Mouse (Mus musculus) liver, embryonic 16.5 days (tissue): Measurements from ENCODE around the gene H2-Ab1. TPM values are rescaled to one million over a fixed set of nuclear protein-coding genes. Genes with fewer than 3 reads are reported as not detected.
"Not testable (repeated sequence)": the region's sequence is repeated elsewhere in the genome, so short reads cannot be mapped to it uniquely, and the experiment has no call there.

Experiments used
- ATAC-seq: fragments of 200-750 bp; cut with Nextera tagmentation; 2 replicates; pipeline ENCODE4 v1.8.0; 2017; ENCODE audit warnings: low read depth, mild to moderate bottlenecking, moderate number of reproducible peaks, moderate library complexity
- H3K27ac ChIP-seq: fragments of 300-500 bp; sonication (generic); 2 replicates; pipeline ENCODE4 v1.5.1; 2014; ENCODE audit warnings: mild to moderate bottlenecking, low read length
- H3K27me3 ChIP-seq: fragments of 300-500 bp; sonication (generic); 2 replicates; pipeline ENCODE4 v1.6.1; 2014; ENCODE audit warnings: low read depth, low read length, mixed read lengths; ENCODE audit not compliant: control insufficient read depth, insufficient read depth
- H3K36me3 ChIP-seq: fragments of 300-500 bp; sonication (generic); 2 replicates; pipeline ENCODE4 v1.6.1; 2014; ENCODE audit warnings: mild to moderate bottlenecking; ENCODE audit not compliant: control insufficient read depth, insufficient read depth
- H3K4me1 ChIP-seq: fragments of 300-500 bp; sonication (generic); 2 replicates; pipeline ENCODE4 v1.6.1; 2014; ENCODE audit warnings: low read depth, low read length, mixed read lengths; ENCODE audit not compliant: control insufficient read depth
- H3K4me2 ChIP-seq: fragments of 300-500 bp; sonication (generic); 2 replicates; pipeline ENCODE4 v1.6.1; 2014; ENCODE audit warnings: low read depth, low read length, mixed read lengths
- H3K4me3 ChIP-seq: fragments of 300-500 bp; sonication (generic); 2 replicates; pipeline ENCODE4 v1.5.1; 2014; ENCODE audit warnings: low read depth, mild to moderate bottlenecking, low read length
- H3K9ac ChIP-seq: fragments of 300-500 bp; sonication (generic); 2 replicates; pipeline ENCODE4 v1.6.1; 2014; ENCODE audit warnings: low read depth, low read length
- H3K9me3 ChIP-seq: fragments of 300-500 bp; sonication (generic); replicated peaks from 2 replicates; pipeline ENCODE4 v1.6.1; 2016; ENCODE audit warnings: low read length; ENCODE audit not compliant: control insufficient read depth
- WGBS: fragments of 180-500 bp; shearing (Covaris S2); extraction: QIAGEN DNeasy Blood & Tissue Kit; methylation state at CpG from one replicate; pipeline ENCODE4 v1.1.7; 2014; ENCODE audit not compliant: insufficient replicate concordance; 5-methylcytosine and 5-hydroxymethylcytosine counted together
- polyA plus RNA-seq: library from polyadenylated mRNA; unstranded; fragments of >200 nt; fragmentation: Nextera tagmentation; extraction: Ambion mirVana; gene quantifications from 2 replicates; pipeline ENCODE4 v1.2.1, GENCODE M21; 2015

The H2-Ab1 gene
- polyA plus RNA-seq, 1 experiment from 2014 or later, result 12.0 TPM

DNA sequence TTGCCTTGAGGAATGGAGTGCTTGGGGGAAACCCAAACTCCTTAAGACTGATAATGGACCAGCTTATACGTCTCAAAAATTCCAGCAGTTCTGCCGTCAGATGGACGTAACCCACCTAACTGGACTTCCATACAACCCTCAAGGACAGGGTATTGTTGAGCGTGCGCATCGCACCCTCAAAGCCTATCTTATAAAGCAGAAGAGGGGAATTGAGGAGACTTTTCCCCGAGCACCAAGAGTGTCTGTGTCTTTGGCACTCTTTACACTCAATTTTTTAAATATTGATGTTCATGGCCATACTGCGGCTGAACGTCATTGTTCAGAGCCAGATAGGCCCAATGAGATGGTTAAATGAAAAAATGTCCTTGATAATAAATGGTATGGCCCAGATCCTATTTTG is 26.5 kb upstream of the H2-Ab1 start:
- H3K27ac ChIP-seq, H3K4me2 ChIP-seq, H3K36me3 ChIP-seq, ATAC-seq, H3K4me3 ChIP-seq, H3K9ac ChIP-seq, H3K4me1 ChIP-seq, H3K27me3 ChIP-seq, H3K9me3 ChIP-seq: not testable (repeated sequence)
- 81% methylated on average over 5 of the region's 9 CpGs for WGBS

DNA sequence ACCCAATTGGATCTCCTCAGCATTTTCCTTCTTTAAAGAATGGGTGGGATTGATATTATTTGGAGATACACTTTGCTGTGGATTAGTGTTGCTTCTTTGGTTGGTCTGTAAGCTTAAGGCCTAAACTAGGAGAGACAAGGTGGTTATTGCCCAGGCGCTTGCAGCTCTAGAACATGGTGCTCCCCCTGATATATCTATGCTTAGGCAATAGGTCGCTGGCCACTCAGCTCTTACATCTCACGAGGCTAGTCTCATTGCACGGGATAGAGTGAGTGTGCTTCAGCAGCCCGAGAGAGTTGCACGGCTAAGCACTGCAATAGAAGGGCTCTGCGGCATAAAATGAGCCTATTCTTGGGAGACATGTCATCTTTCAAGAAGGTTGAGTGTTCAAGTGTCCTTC is 25.5 kb upstream of the H2-Ab1 start:
- not testable (repeated sequence) for H3K27ac ChIP-seq, H3K4me1 ChIP-seq, H3K9me3 ChIP-seq, H3K36me3 ChIP-seq, H3K9ac ChIP-seq, ATAC-seq, H3K27me3 ChIP-seq, H3K4me2 ChIP-seq, H3K4me3 ChIP-seq
- WGBS, result 78% methylated on average over 6 of the region's 7 CpGs

DNA sequence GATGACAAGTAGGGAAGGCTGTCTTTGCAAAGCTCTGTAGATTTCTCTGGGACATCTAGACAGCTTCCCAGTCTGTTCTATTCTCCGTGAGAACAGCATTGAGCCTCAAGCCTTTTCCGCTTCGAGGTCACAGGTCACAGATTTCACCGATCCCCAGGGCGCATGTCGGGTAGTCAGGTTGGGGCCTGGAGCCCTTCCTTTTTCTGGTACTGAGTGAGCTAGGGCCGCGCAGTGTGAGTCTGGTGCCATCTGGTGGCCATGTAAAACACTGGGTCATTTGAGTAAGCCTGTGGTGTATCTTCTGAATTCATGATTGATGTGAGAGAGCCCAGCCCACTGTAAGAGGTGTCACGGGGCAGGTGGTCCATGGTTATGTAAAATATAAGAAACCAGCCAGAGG is 22.6 kb upstream of the H2-Ab1 start:
- no peaks in the 10 kb centered on the region for H3K9me3 ChIP-seq
- H3K27me3 ChIP-seq, result no peaks in the 10 kb centered on the region
- H3K36me3 ChIP-seq, result no peaks in the 10 kb centered on the region
- WGBS, result 12% methylated on average over 9 of the region's 9 CpGs
- no peak overlapping the region for H3K27ac ChIP-seq
- no peak overlapping the region for H3K4me3 ChIP-seq
- no peaks in the 10 kb centered on the region for H3K4me1 ChIP-seq
- H3K9ac ChIP-seq, result no peak overlapping the region
- ATAC-seq, result peak; percentile 56
- no peak overlapping the region for H3K4me2 ChIP-seq

DNA sequence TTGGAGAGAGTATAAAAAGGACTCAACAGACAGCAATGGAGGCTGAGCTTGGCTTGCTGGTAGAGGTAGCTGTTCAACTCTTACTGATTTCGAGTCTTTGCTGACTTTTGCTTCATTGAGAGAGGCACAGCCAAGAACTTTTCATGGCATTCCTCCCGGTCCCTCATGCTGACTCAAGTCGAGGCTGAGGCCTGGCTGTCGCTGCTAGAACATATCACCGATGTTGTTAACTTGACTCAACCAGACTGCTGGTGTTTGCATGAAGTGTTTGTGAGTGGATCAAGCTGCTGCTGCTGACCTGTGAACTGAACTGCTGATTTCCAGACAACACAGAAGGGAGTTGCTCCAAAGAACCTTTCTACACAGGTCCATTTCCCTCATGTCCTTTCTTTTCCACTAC is 20.8 kb upstream of the H2-Ab1 start:
- WGBS, result 65% methylated on average over 5 of the region's 5 CpGs
- Histone ChIP-seq H3K27me3 (no peaks in the 10 kb centered on the region), H3K27ac (no peak overlapping the region), H3K4me1 (no peaks in the 10 kb centered on the region), H3K9me3 (no peaks in the 10 kb centered on the region), H3K36me3 (no peaks in the 10 kb centered on the region), H3K9ac (no peak overlapping the region), H3K4me3 (no peak overlapping the region), H3K4me2 (no peak overlapping the region)
- no peak for ATAC-seq

DNA sequence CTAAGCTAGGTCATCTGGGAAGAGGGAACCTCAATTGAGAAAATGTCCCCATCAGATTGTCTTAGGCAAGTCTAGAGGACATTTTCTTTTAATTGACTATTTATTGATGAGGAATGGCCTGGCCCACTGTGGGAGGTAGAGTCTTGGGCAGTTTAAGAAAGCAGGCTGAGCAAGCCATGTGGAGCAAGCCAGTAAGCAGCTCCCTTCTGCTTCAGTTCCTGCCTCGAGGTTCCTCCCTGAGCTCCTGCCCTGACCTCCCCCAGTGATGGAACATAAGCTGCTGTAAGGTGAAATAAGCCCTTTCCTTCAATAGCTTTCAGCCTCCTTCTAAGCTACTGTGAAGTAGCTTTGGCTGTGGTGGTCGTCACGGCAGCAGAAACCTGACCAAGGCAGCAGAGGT is 19.7 kb upstream of the H2-Ab1 start:
- Histone ChIP-seq H3K4me2 (no peak overlapping the region), H3K27me3 (no peaks in the 10 kb centered on the region), H3K9ac (no peak overlapping the region), H3K36me3 (no peaks in the 10 kb centered on the region), H3K27ac (no peak overlapping the region), H3K4me1 (no peaks in the 10 kb centered on the region), H3K4me3 (no peak overlapping the region), H3K9me3 (no peaks in the 10 kb centered on the region)
- WGBS, result 62% methylated on average over 3 of the region's 3 CpGs
- no peak for ATAC-seq

DNA sequence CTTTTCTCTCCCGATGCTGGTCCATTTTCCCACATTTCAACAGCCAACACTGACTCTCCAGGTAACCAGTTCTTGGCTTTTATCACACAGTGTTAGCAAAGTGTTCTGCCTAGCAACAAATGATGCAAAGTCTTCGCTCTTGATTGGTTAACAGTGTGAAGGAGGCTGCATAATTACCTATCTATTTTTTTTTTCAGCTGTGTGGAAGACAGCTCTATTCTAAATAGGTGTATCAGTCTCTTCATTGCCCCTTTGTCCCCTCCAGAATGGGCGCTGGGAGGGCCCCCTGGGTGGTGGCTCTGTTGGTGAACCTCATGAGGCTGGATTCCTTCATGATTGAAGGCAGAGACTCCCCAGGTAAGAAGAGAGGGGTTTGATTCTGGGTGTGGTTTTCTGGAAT is 18.8 kb upstream of the H2-Ab1 start, which contains the start of gene H2-Ob:
H2-Ob (plus strand) TSS at position 198 of the 400 bp plus-strand sequence.
- Histone ChIP-seq H3K4me3 (no peak within 1 kb of the TSS), H3K36me3 (no peaks in the 10 kb centered on the region), H3K9ac (no peak within 1 kb of the TSS), H3K4me2 (no peak within 1 kb of the TSS), H3K27me3 (no peaks in the 10 kb centered on the region), H3K9me3 (no peaks in the 10 kb centered on the region), H3K27ac (peak within 1 kb of the TSS; percentile 53; the same call in 1 of the 2 replicates), H3K4me1 (no peaks in the 10 kb centered on the region)
- ATAC-seq, result no peak
- WGBS, result 44% methylated on average over 3 of the region's 3 CpGs

DNA sequence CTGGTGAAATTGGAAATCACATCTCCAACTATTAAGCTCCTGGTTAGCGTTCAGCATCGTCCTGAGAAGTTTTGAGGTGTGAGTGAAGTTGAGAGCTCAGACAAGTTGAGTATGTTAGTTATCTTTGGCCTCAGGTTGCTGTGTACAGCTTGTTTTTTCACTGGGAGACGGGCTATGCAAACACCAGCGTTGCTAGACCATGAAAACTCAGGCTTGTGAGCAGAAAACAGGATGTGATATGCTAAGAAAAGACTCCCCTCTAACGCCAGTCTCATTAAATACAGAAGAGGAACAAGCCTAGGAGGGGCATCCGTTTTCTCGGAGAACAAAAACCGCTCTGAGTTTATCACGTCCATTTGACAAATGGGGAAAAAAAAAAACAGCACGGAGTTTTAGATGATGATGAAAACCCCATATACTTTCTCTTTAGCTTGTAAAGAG is 17.9 kb upstream of the H2-Ab1 start:
- Histone ChIP-seq H3K4me1 (no peaks in the 10 kb centered on the region), H3K4me3 (no peak overlapping the region), H3K4me2 (peak overlapping the region; percentile 29), H3K9me3 (no peaks in the 10 kb centered on the region), H3K9ac (no peak overlapping the region), H3K27me3 (no peaks in the 10 kb centered on the region), H3K36me3 (no peaks in the 10 kb centered on the region), H3K27ac (peak overlapping the region; percentile 53)
- ATAC-seq, result no peak
- WGBS, result 6% methylated on average over 10 of the region's 10 CpGs

DNA sequence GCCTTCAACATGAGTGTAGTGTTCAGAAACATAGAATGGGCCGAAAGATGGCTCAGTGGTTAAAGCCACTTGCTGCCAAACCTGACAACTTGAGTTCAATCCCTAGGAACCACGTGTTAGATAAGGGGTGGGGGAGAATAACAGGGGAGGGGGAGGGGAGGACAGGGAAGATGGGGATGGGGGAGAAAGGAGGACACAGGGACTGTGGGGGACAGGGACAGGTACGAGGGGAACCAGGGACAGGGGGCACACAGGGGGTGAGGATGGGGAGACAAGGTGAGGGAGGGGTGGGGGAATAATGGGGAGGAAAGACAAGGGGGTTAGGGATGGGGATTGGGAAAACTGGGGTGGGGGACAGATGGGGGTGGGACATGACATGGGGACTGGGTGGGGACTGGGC is 17.1 kb upstream of the H2-Ab1 start:
- H3K4me2 ChIP-seq, result peak overlapping the region; percentile 29
- no peak for ATAC-seq
- H3K9me3 ChIP-seq, result no peaks in the 10 kb centered on the region
- no peaks in the 10 kb centered on the region for H3K27me3 ChIP-seq
- H3K4me1 ChIP-seq, result no peaks in the 10 kb centered on the region
- H3K4me3 ChIP-seq, result no peak overlapping the region
- H3K36me3 ChIP-seq, result no peaks in the 10 kb centered on the region
- WGBS, result 28% methylated on average over 3 of the region's 3 CpGs
- H3K27ac ChIP-seq, result peak overlapping the region; percentile 43; the same call in 1 of the 2 replicates
- no peak overlapping the region for H3K9ac ChIP-seq

DNA sequence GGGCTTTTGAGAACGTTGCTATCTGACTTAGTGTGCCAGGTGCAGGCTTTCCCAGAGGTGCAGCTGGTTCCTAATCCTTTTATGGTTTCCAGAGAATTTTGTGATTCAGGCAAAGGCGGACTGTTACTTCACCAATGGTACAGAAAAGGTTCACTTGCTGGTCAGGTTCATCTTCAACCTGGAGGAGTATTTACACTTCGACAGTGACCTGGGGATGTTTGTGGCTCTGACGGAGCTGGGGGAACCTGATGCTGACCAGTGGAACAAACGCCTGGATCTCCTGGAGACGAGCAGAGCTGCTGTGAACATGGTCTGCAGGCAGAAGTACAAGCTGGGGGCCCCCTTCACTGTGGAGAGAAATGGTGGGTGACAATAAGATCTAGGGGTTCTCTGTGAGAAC is 16.6 kb upstream of the H2-Ab1 start:
- 50% methylated on average over 6 of the region's 6 CpGs for WGBS

More for the DNA sequence above, 16.6 kb upstream of the H2-Ab1 start:
- ATAC-seq, result no peak
- H3K4me1 ChIP-seq, result no peaks in the 10 kb centered on the region
- H3K27ac ChIP-seq, result no peak overlapping the region
- H3K36me3 ChIP-seq, result no peaks in the 10 kb centered on the region
- no peak overlapping the region for H3K4me3 ChIP-seq
- H3K9ac ChIP-seq, result no peak overlapping the region
- no peaks in the 10 kb centered on the region for H3K27me3 ChIP-seq
- H3K4me2 ChIP-seq, result no peak overlapping the region
- H3K9me3 ChIP-seq, result no peaks in the 10 kb centered on the region
